25 mouse cellular contexts compared by ENCODE assay signal in genomic region chr8:66785996-66786395, GRCm38 (mm10).
DNase-seq lines count a peak whose midpoint lies in the region; ATAC-seq lines count a peak whose summit lies in the region.
"Had no signal": no experiment of that assay in that cellular context is flagged by ENCODE, and none has a peak within 500 bp of the region (broad histone marks: within the 10 kb centered on the region; RNA-seq: fewer than 3 reads in every experiment).

No protein-coding gene starts in this region.

- H3K4me3 ChIP-seq in forebrain, embryonic 16.5 days (replicated peaks; ENCODE audit: low read length) = no peak overlapping the region
- no peak overlapping the region for H3K4me3 ChIP-seq in forebrain, embryonic 15.5 days
- H3K4me3 ChIP-seq: embryonic facial prominence, embryonic 15.5 days; heart, embryonic 12.5 days; hindbrain, embryonic 10.5 days; intestine, embryonic 15.5 days; limb, embryonic 12.5 days; midbrain, embryonic 10.5 days had no signal

- no peak overlapping the region for H3K4me2 ChIP-seq in forebrain, embryonic 16.5 days (ENCODE audit: low read length)
- no peak overlapping the region for H3K4me2 ChIP-seq in forebrain, embryonic 15.5 days (replicated peaks)
- H3K4me2 ChIP-seq: embryonic facial prominence, embryonic 15.5 days; heart, embryonic 12.5 days; intestine, embryonic 15.5 days; limb, embryonic 12.5 days; liver, embryonic 11.5 days had no signal

- no peak overlapping the region for H3K9ac ChIP-seq in forebrain, embryonic 16.5 days (replicated peaks; ENCODE audit: low read depth, low read length)
- no peak overlapping the region for H3K9ac ChIP-seq in forebrain, embryonic 15.5 days (replicated peaks)
- H3K9ac ChIP-seq: embryonic facial prominence, embryonic 15.5 days; heart, embryonic 12.5 days; intestine, embryonic 15.5 days; limb, embryonic 12.5 days; liver, postnatal 0 days had no signal

- H3K36me3 ChIP-seq in forebrain, embryonic 16.5 days (ENCODE audit: control insufficient read depth, insufficient read depth) = no peaks in the 10 kb centered on the region
- no peaks in the 10 kb centered on the region for H3K36me3 ChIP-seq in forebrain, embryonic 15.5 days
- H3K36me3 ChIP-seq: embryonic facial prominence, embryonic 15.5 days; heart, embryonic 12.5 days; hindbrain, embryonic 10.5 days; intestine, embryonic 15.5 days; limb, embryonic 12.5 days; midbrain, embryonic 10.5 days had no signal

- no peaks in the 10 kb centered on the region for H3K9me3 ChIP-seq in forebrain, embryonic 16.5 days (ENCODE audit: control insufficient read depth, low read length)
- H3K9me3 ChIP-seq in forebrain, embryonic 15.5 days = no peaks in the 10 kb centered on the region
- H3K9me3 ChIP-seq: embryonic facial prominence, embryonic 15.5 days; heart, embryonic 12.5 days; hindbrain, embryonic 10.5 days; intestine, embryonic 15.5 days; limb, embryonic 12.5 days; midbrain, embryonic 10.5 days had no signal

- no peaks in the 10 kb centered on the region for H3K27me3 ChIP-seq in forebrain, embryonic 16.5 days (replicated peaks; ENCODE audit: control insufficient read depth, insufficient read depth, low read length)
- no peaks in the 10 kb centered on the region for H3K27me3 ChIP-seq in forebrain, embryonic 15.5 days
- H3K27me3 ChIP-seq: embryonic facial prominence, embryonic 15.5 days; heart, embryonic 12.5 days; intestine, embryonic 15.5 days; limb, embryonic 12.5 days had no signal

- peak; percentile 34 to 35 for DNase-seq in left cerebral cortex, adult 18-20 months (ENCODE audit: low spot score in 2 of 2)
- DNase-seq in left cerebral cortex, adult 11 months (ENCODE audit: low spot score) = no peak
- DNase-seq in layer of hippocampus, adult 8-10 months (ENCODE audit: low spot score in 2 of 2) = peak; percentile 61 to 72
- peak; percentile 58 for DNase-seq in telencephalon, adult 2 months (ENCODE audit: low read depth, low spot score)
- no peak for DNase-seq in adrenal gland, postnatal 36 days
- DNase-seq: adrenal gland, postnatal 10 days; cerebellum, adult 9-11 months; gastrocnemius, postnatal 10 days; heart, postnatal 10 days; kidney, adult 8-10 months; kidney, postnatal 14 days; liver, postnatal 0 days; right cerebral cortex, postnatal 4 days; thymus, postnatal 25 days had no signal

- 53% methylated on average over 3 of the region's 3 CpGs for WGBS in forebrain, embryonic 16.5 days
- WGBS in forebrain, embryonic 15.5 days = 58% methylated on average over 3 of the region's 3 CpGs

- ATAC-seq in forebrain, embryonic 16.5 days = 0 out of 2 replicates have a peak, but pooled peaks have one; percentile 28
- ATAC-seq in forebrain, embryonic 15.5 days (replicated peaks) = no peak
- ATAC-seq: hindbrain, embryonic 16.5 days; intestine, embryonic 15.5 days; liver, postnatal 0 days; lung, postnatal 0 days had no signal

- H3K27ac ChIP-seq in forebrain, embryonic 16.5 days (ENCODE audit: low read length) = no peak overlapping the region
- H3K27ac ChIP-seq in forebrain, embryonic 15.5 days (replicated peaks) = no peak overlapping the region
- H3K27ac ChIP-seq: embryonic facial prominence, embryonic 15.5 days; hindbrain, embryonic 10.5 days; intestine, embryonic 15.5 days; limb, embryonic 12.5 days; midbrain, embryonic 10.5 days had no signal

- H3K4me1 ChIP-seq in forebrain, embryonic 16.5 days (replicated peaks; ENCODE audit: control insufficient read depth, insufficient read depth, low read length) = no peaks in the 10 kb centered on the region
- H3K4me1 ChIP-seq in forebrain, embryonic 15.5 days = no peaks in the 10 kb centered on the region
- H3K4me1 ChIP-seq: embryonic facial prominence, embryonic 15.5 days; heart, embryonic 12.5 days; hindbrain, embryonic 10.5 days; intestine, embryonic 15.5 days; limb, embryonic 12.5 days; midbrain, embryonic 10.5 days had no signal

Comparison
In these comparisons a context has a peak if more than half of its experiments do, and no peak if none do; other contexts are left out.
1. DNase-seq: peak in left cerebral cortex, adult 18-20 months (2 of 2), layer of hippocampus, adult 8-10 months (2 of 2) and telencephalon, adult 2 months (single experiment); none in left cerebral cortex, adult 11 months (single experiment) and adrenal gland, postnatal 36 days (0 of 2).